Mouse (Mus musculus): ENCODE measurements around the gene Apc2. TPM values are rescaled to one million over a fixed set of nuclear protein-coding genes. Genes with fewer than 3 reads are reported as not detected.

Apc2 gene
- polyA plus RNA-seq, 1 experiment: 0.74 TPM

- Histone ChIP-seq H3K27me3 (replicated peaks; ENCODE audit: control insufficient read depth, insufficient read depth, low read length) (no peaks in the 10 kb centered on the region), H3K27ac (ENCODE audit: insufficient read depth, low read depth, low read length) (no peak overlapping the region), H3K4me3 (ENCODE audit: insufficient read depth, low read depth, low read length) (no peak overlapping the region), H3K4me1 (ENCODE audit: control insufficient read depth, insufficient read depth, low read length) (peaks cover 11% of the 10 kb centered on the region; the same call in 1 of the 2 replicates), H3K36me3 (ENCODE audit: control insufficient read depth, insufficient read depth, low read length) (no peaks in the 10 kb centered on the region)
- no peak for DNase-seq
- 63% methylated on average over 6 of the region's 6 CpGs for WGBS
- TF ChIP-seq CTCF (conservative IDR thresholded peaks at IDR 0.05; ENCODE audit: insufficient read depth, insufficient read length, low read depth, low read length) (no peak), POLR2A (IDR thresholded peaks at IDR 0.05; ENCODE audit: low read depth, low read length) (no peak)
Observed at GRCm38 (mm10) chr10:80259463-80259805, 36.3 kb upstream of the Apc2 start.

GRCm38 (mm10) chr10:80259861-80260641 is 35.7 kb upstream of the Apc2 start:
- no peaks in the 10 kb centered on the region for H3K36me3 ChIP-seq (ENCODE audit: control insufficient read depth, insufficient read depth, low read length)
- H3K27ac ChIP-seq (ENCODE audit: insufficient read depth, low read depth, low read length): peak overlapping the region; percentile 55
- peak overlapping the region; percentile 56 for H3K4me3 ChIP-seq (ENCODE audit: insufficient read depth, low read depth, low read length)
- H3K4me1 ChIP-seq (ENCODE audit: control insufficient read depth, insufficient read depth, low read length): peaks cover 11% of the 10 kb centered on the region; the same call in 1 of the 2 replicates
- peak; percentile 88 for DNase-seq
- TF ChIP-seq POLR2A (IDR thresholded peaks at IDR 0.05; ENCODE audit: low read depth, low read length): no peak
- TF ChIP-seq CTCF (conservative IDR thresholded peaks at IDR 0.05; ENCODE audit: insufficient read depth, insufficient read length, low read depth, low read length): no peak
- no peaks in the 10 kb centered on the region for H3K27me3 ChIP-seq (replicated peaks; ENCODE audit: control insufficient read depth, insufficient read depth, low read length)
- WGBS: 9% methylated on average over 19 of the region's 19 CpGs

GRCm38 (mm10) chr10:80260642-80261584 is 34.9 kb upstream of the Apc2 start, which contains the start of the genes Gamt and Dazap1:
Gene Gamt, minus strand, starts transcription at chr10:80261012.
Gene Dazap1, plus strand, starts transcription at chr10:80261486.
- Histone ChIP-seq H3K4me1 (ENCODE audit: control insufficient read depth, insufficient read depth, low read length) (peaks cover 11% of the 10 kb centered on the region; the same call in 1 of the 2 replicates), H3K4me3 (ENCODE audit: insufficient read depth, low read depth, low read length) (peak within 1 kb of the TSS; percentile 60), H3K36me3 (ENCODE audit: control insufficient read depth, insufficient read depth, low read length) (no peaks in the 10 kb centered on the region), H3K27ac (ENCODE audit: insufficient read depth, low read depth, low read length) (peak within 1 kb of the TSS; percentile 94), H3K27me3 (replicated peaks; ENCODE audit: control insufficient read depth, insufficient read depth, low read length) (no peaks in the 10 kb centered on the region)
- WGBS: under 1% methylated on average over 49 of the region's 49 CpGs
- TF ChIP-seq POLR2A (IDR thresholded peaks at IDR 0.05; ENCODE audit: low read depth, low read length): peak; percentile 27
- no peak for TF ChIP-seq CTCF (conservative IDR thresholded peaks at IDR 0.05; ENCODE audit: insufficient read depth, insufficient read length, low read depth, low read length)
- peak; percentile 99 for DNase-seq

- DNase-seq: peak; percentile 100
- H3K4me3 ChIP-seq (ENCODE audit: insufficient read depth, low read depth, low read length): peak overlapping the region; percentile 60
- TF ChIP-seq CTCF (conservative IDR thresholded peaks at IDR 0.05; ENCODE audit: insufficient read depth, insufficient read length, low read depth, low read length) (no peak), POLR2A (IDR thresholded peaks at IDR 0.05; ENCODE audit: low read depth, low read length) (no peak)
- under 1% methylated on average over 14 of the region's 14 CpGs for WGBS
- no peaks in the 10 kb centered on the region for H3K27me3 ChIP-seq (replicated peaks; ENCODE audit: control insufficient read depth, insufficient read depth, low read length)
- H3K36me3 ChIP-seq (ENCODE audit: control insufficient read depth, insufficient read depth, low read length): no peaks in the 10 kb centered on the region
- peak overlapping the region; percentile 94 for H3K27ac ChIP-seq (ENCODE audit: insufficient read depth, low read depth, low read length)
- peaks cover 11% of the 10 kb centered on the region; the same call in 1 of the 2 replicates for H3K4me1 ChIP-seq (ENCODE audit: control insufficient read depth, insufficient read depth, low read length)
Observed at GRCm38 (mm10) chr10:80261585-80261968, 34.2 kb upstream of the Apc2 start.

- H3K27me3 ChIP-seq (replicated peaks; ENCODE audit: control insufficient read depth, insufficient read depth, low read length): no peaks in the 10 kb centered on the region
- H3K36me3 ChIP-seq (ENCODE audit: control insufficient read depth, insufficient read depth, low read length): no peaks in the 10 kb centered on the region
- no peak overlapping the region for H3K27ac ChIP-seq (ENCODE audit: insufficient read depth, low read depth, low read length)
- H3K4me1 ChIP-seq (ENCODE audit: control insufficient read depth, insufficient read depth, low read length): peaks cover 11% of the 10 kb centered on the region; the same call in 1 of the 2 replicates
- TF ChIP-seq POLR2A (IDR thresholded peaks at IDR 0.05; ENCODE audit: low read depth, low read length) (no peak), CTCF (conservative IDR thresholded peaks at IDR 0.05; ENCODE audit: insufficient read depth, insufficient read length, low read depth, low read length) (no peak)
- H3K4me3 ChIP-seq (ENCODE audit: insufficient read depth, low read depth, low read length): no peak overlapping the region
- no peak for DNase-seq
- 63% methylated on average over 12 of the region's 12 CpGs for WGBS
Observed at GRCm38 (mm10) chr10:80262169-80262568, 33.6 kb upstream of the Apc2 start.

GRCm38 (mm10) chr10:80262776-80263365 is 32.9 kb upstream of the Apc2 start:
- peaks cover 15% of the 10 kb centered on the region; the same call in 1 of the 2 replicates for H3K4me1 ChIP-seq (ENCODE audit: control insufficient read depth, insufficient read depth, low read length)
- H3K4me3 ChIP-seq (ENCODE audit: insufficient read depth, low read depth, low read length): no peak overlapping the region
- DNase-seq: no peak
- no peak overlapping the region for H3K27ac ChIP-seq (ENCODE audit: insufficient read depth, low read depth, low read length)
- H3K27me3 ChIP-seq (replicated peaks; ENCODE audit: control insufficient read depth, insufficient read depth, low read length): no peaks in the 10 kb centered on the region
- H3K36me3 ChIP-seq (ENCODE audit: control insufficient read depth, insufficient read depth, low read length): no peaks in the 10 kb centered on the region
- 92% methylated on average over 10 of the region's 10 CpGs for WGBS
- TF ChIP-seq CTCF (conservative IDR thresholded peaks at IDR 0.05; ENCODE audit: insufficient read depth, insufficient read length, low read depth, low read length) (no peak), POLR2A (IDR thresholded peaks at IDR 0.05; ENCODE audit: low read depth, low read length) (no peak)

Measured in kidney, adult 2 months (tissue).